Mouse (Mus musculus): ENCODE measurements around the gene Zfp597.
A peak's percentile ranks its signal among the peaks of the same experiment; 100 is the strongest.

GRCm38 (mm10) chr16:3908537-3909111 is 24.3 kb upstream of the Zfp597 start, which contains the start of the genes 1700037C18Rik and Cluap1:
- TF ChIP-seq CTCF (IDR thresholded peaks at IDR 0.05; ENCODE audit: extremely low read depth, insufficient read depth, low read length) (peak; percentile 42), POLR2A (IDR thresholded peaks at IDR 0.05; ENCODE audit: extremely low read depth, insufficient read depth, low read length) (peak; percentile 75)

Measured in cortical plate, adult 2 months (tissue).